Mouse (Mus musculus): Measurements from ENCODE around the gene Ablim1.

Gene Ablim1

GRCm38 (mm10) chr19:57118785-57119565 lies 195.7 kb downstream of the Ablim1 start:
- DNase-seq, result peak; percentile 87

DNA sequence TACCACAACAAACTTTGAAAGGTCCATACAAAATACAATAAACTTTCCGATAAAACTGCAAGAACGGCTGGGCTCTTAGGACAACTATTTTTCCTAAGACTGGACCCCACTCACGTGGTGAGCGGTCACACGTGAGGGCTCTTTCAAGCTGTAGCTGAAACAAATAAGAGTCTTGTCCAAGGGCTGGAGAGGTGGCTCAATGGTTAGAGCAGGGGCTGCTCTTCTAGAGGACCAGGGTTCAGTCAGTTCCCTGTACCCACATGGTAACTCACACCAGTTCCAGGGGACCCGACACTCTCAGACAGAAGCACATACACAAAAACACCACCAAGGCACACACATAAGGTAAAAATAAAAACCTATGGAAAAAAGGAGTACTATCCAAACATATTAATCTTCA lies 197.0 kb downstream of the Ablim1 start:
- DNase-seq, result no peak

DNA sequence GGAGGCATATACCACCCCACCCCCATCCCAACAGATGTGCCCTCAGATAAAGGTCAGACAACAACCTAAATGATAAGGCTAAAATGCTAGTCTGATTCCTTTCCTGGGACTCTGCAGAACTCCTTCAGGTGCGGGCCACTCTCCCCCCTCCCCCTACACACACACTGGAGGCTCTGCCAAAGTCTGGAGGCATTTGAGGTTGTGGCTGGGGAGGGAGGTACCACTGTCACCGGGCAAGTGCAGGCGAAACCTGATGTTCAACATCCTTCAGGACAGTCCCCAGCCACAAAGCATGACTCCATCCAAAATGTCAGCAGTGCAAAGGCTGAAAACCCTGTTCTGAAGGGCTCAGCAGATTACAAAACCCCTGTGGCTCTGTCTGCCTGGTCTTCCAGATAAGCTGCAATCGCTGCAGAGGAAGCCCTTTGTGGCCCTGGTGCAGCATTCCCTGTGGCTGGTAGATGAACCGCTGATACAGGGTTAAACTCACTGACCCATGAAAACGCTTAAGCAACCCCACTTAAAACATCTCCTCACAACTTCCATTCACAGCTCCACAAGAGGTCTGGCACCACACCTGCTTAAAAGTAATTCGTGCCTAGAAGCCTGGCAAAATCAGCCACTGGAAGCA lies 197.7 kb downstream of the Ablim1 start:
- no peak for DNase-seq

DNA sequence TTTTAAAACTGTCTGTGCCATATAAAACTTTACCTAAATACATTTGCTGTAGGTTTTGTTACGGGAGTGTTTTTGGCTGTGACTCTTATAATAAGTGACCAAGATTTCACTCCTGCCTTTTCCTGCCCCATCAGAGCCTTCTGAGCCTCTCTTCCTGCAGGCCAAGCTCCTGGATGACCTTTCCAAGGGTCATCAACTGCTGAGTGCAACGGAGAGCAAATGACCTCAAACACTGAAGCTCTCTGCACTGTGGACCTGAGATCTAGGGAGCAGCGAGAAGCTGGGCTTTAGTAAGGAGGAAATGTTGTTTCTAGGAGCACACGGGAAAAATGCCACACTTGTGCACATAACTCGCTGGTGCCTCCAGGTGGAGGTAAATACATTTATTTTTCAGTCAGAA lies 199.0 kb downstream of the Ablim1 start:
- DNase-seq, result no peak

GRCm38 (mm10) chr19:57114951-57115350 lies 199.8 kb downstream of the Ablim1 start:
- DNase-seq, result no peak

DNA sequence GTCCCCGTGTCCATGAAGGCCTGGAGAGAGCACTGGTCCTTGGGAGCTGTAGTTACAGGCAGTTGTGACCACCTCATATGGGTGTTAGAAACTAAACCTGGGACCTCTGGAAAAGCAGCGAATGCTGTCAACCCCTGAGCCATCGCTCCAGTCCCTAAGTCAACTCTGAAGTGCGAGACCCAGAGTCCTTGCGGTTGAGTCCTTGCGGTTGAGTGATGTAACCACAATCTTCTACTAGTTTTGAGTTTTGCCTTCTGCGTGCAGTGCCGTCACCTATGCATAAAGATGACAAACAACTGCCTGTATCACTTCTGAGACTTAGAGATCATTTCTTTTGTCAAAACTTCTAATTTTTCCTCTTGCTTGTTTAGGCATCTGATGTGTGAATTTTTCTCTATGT lies 200.7 kb downstream of the Ablim1 start:
- no peak for DNase-seq

DNA sequence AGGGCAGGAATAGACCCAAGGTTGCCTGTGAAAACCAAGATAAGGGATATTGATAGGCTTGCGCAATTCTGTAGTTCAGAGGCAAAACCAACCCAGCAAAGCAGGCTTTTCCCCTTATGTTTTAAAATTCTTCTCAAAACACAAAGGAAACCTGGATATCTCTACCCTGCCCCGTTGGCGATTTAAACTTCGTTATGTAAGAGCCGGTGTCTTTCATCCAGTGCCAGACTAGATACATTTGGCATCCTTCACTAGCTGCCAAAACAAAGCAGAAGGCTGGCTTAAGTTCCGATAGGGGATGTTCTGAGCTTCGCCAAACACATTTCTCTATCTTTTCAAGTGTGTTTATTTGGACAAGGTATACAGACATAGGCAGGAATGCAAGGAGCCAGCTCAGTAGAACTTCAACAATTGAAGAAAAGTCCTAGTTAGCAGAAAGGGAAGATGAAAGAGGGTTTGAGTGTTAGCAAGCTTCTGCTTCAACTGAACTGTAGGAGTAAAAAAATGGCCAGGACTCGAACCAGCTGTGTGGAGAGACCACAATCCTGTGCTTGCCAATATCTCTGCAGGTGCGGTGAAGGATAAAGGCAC lies 201.8 kb downstream of the Ablim1 start:
- no peak for DNase-seq

DNA sequence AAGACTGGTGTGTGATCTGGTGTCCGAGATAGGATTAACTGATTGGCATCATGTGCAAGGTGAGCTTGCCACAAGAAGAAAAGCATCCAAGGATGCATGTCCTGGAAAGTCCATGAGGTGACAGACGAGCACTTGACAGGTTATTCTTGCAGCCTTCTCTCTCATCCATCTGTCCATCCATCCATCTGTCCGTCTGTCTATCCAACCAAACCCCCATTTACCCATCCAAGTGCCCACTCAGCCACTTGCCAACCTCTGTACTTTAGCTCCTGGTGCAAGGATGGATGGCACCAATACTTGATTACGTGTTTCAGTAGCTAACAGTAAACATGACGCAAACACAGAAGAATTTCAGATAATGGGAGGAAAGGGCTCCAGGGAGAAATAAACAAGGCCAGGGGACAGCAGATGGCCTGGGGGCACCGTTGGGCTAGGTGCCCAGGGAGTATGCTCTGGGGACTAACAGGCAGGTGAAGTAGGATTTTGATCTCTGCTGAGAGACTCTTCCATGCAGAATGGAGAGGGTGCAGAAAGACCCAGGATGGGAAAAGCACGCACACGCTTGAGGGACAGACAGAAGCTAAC lies 202.4 kb downstream of the Ablim1 start:
- no peak for DNase-seq

DNA sequence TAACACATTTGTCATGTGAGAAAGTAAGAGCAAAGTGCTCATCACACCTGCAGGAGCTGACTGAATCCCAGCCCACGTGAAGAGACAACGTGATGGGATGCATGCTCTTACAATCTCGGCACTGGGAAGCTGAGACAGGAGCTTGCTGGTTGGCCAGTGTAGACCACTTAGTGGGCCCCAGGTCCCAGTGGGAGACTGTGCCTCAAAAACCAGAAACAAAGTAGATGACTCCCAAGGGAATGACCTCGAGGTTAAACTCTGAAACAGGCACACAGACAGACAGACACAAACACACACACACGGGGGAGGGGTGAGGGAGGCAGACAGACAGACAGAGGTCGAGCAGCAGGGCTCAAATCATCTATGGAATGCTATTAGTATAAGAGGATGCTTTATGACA lies 203.4 kb downstream of the Ablim1 start:
- DNase-seq, result no peak

- no peak for DNase-seq
These were observed 205.1 kb downstream of the Ablim1 start for GRCm38 (mm10) chr19:57109620-57110019.

- DNase-seq, result no peak
These were observed 208.2 kb downstream of the Ablim1 start for GRCm38 (mm10) chr19:57106513-57106912.

GRCm38 (mm10) chr19:57106031-57106430 lies 208.7 kb downstream of the Ablim1 start:
- no peak for DNase-seq

DNA sequence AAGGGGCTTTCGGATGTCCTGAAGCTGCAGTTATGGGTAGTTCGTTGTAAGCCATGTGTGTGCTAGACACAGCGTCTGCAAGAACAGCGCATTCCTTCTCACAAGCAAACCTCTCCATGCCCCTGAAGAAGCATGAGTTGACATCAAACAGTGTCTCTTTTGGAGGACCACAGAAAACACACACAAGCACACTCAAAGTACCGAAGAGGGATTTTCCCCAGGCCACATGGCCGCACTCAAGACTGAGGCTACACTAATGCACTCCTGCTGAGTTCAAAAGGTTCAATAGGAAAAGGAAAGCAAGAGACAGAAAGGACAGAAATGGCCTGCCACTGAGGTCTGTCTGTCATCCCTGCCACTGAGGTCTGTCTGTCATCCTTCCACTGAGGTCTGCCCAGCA lies 209.6 kb downstream of the Ablim1 start:
- no peak for DNase-seq

DNA sequence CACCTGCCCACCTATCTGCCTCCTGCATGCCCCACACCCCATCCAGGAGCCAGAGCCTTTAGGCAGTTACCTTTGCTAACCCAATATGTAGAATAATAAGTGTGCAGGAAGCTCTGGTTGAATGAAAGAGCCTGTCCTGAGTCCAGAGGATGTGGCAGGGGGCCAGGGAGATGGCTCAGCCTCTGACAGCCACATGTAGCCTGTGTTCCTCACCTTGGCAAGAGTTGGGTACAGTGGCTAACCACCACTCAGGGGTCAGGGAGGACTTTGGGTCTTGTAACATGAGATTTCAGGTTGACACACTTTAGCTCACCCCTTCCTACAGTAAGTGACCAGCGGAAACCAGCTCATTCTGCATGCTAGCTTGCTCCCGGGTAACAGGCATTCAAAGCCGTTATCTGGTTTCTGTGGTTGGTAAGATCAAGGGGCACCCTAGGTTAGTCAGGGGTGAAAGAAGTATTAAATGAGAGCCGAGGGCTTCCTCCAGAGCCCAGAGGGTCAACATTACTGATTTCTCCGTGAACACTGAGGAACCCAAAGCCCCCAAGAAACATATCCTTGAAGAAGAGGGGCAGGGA lies 210.5 kb downstream of the Ablim1 start:
- no peak for DNase-seq

DNA sequence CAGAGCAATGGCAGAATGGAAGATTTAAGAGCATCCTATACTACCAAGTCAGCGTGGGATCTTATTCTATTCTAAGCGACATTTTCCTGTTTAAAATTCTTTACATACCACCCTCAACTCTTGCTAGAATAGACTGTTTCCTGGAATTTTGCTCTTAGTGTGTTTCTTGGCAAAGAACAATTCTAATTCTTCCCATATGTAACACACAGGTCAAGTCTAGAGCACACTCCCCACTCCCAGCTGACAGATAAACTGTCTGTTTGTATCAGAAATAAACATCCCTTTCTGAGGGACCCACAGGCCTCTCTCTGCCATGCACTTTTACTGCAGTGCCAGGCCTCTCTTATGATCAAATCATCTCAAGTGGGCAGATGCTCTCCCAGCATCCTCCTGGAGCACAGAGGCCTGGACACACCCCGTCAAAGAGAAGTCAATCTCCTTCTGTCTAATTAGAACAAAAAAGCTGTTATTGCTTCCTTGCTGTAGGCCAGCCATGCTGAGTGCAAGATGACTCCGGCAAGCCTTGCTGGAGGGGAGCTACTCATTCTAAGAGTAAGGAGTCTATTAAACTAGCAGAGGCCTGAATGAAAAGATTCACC lies 211.3 kb downstream of the Ablim1 start:
- no peak for DNase-seq

DNA sequence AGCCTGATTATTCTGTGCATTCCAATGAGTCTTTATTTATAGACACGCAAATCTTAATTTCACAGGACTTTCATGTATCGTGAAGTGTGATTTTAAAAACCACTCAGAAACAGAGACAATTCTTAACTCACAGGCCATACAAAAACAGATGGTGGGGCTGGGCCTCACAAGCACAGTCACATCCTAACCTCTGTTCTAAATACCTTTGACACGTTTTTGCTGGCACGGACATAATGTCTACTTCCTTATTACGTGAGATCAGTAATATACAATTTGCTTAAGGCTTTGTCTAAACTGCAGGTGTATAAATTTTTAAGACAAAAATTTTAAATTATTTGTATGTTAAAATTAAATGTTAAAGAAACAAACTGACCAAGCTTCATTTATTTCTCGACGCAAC lies 212.7 kb downstream of the Ablim1 start:
- no peak for DNase-seq

GRCm38 (mm10) chr19:57100753-57101446 lies 213.8 kb downstream of the Ablim1 start:
- no peak for DNase-seq

GRCm38 (mm10) chr19:57099986-57100385 lies 214.7 kb downstream of the Ablim1 start:
- no peak for DNase-seq

DNA sequence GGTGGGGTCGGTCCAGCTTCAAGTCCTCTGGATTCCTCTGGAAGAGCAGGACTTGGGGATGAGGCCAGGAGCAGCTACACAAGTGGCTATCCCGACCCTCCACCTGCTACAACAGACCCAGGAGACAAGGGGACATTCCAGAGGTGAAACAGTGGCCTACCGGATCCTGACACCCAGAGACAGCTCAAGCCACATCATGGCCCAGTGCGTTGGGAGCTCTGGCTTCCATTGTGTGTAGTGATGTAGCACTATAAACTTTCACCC lies 215.7 kb downstream of the Ablim1 start:
- no peak for DNase-seq

DNA sequence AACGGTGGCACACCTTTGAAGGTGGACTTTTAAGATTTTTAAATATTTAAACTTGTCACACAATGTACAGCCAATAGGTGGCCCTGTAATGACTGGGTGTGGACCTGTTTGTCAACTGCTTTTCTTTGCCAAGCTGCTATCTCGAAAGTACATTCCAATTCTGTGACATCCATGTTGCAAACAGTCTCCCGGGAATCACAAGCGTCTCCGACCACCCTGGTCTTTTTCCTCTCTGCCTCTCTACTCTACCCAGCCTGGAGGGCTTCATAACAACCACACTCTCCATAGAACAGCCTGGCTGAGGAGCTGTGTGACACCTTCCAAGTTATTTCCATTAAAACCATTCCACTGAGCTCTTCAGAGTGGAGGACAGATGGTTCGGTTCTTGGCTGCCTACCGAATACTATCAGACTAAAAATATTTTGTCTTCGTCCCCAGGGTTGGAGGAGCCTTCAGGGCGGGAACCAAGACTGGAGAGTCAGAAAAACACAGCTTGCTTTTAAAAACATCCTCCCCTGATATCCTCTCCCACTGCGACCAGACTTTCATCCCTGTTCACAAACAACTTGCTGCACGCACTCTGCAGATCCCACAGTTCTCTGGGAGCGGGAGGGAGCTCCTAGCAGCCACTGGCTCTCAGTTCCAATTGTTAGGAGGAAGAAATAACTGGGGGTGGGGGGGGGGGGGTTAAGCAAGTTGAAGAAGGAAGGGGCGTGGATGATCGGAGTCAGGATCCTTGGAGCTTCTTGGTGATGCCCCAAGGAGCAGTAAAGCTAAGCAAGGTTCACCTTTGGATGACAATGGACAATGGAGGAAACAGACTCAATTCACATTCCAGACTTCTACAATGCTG lies 216.3 kb downstream of the Ablim1 start:
- DNase-seq, result peak; percentile 78

DNA sequence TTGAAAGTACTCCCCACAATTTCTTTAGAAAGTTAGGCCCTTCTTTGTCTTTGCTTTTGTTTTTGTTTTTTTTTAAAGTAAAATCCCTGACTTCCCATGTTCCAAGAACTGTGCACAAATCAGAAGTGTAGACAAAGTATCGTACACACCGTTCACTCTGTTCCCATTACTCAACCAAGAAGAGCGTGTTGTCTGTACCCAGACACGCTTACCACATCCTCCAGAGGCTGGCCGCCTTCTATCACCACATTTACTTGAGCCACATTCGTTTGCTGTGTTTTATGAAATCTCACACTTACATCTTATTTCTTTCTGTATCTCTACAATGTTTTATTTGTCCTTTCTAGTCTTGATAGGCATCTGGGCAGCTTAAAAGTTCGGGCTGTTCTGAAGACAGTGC lies 219.4 kb downstream of the Ablim1 start:
- DNase-seq, result no peak

- no peak for DNase-seq
These were observed 221.1 kb downstream of the Ablim1 start for GRCm38 (mm10) chr19:57093698-57094004.

All from layer of hippocampus, adult 9-11 months (tissue).